Mouse (Mus musculus): ENCODE data around the gene Tgfb2. TPM values are rescaled to one million over a fixed set of nuclear protein-coding genes. Genes with fewer than 3 reads are reported as not detected.

Tgfb2 gene
- polyA plus RNA-seq, 1 experiment from 2014 or later, result 20.1 TPM

- WGBS, result 66% methylated on average over 12 of the region's 12 CpGs
- Histone ChIP-seq H3K27me3 (ENCODE audit: control insufficient read depth, insufficient read depth, low read depth, low read length) (no peaks in the 10 kb centered on the region), H3K4me3 (ENCODE audit: low read depth, low read length) (no peak overlapping the region), H3K9me3 (replicated peaks; ENCODE audit: control insufficient read depth, low read length, poor library complexity, severe bottlenecking) (no peaks in the 10 kb centered on the region), H3K27ac (ENCODE audit: low read length) (no peak overlapping the region), H3K9ac (ENCODE audit: low read depth, low read length) (no peak overlapping the region), H3K4me1 (ENCODE audit: control insufficient read depth, insufficient read depth, low read length) (peaks cover 7% of the 10 kb centered on the region), H3K4me2 (ENCODE audit: low read length) (no peak overlapping the region), H3K36me3 (ENCODE audit: control insufficient read depth, insufficient read depth, low read length) (no peaks in the 10 kb centered on the region)
- no peak for ATAC-seq
These were observed 68.2 kb downstream of the Tgfb2 start for GRCm38 (mm10) chr1:186637304-186638213.

DNA sequence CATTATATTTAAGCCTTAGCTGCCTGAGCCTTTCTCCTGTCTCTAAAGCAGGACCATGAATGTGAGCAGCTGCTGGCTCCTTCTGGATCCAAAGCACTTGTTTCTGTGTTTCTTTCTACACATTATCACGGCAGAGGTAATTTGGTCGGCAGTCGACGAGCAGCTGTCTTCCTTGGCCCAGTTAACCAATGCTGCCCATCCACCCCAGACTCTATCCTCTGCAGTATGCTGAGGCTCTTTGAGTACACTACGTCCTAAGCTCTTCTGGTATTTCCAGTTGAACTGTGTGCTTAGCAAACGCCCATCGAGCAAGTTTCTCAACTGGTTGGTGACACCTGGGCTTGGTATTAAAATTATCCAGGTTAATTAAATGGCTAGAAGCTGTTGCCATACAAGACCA, 70.7 kb downstream of the Tgfb2 start:
- Histone ChIP-seq H3K9me3 (replicated peaks; ENCODE audit: control insufficient read depth, low read length, poor library complexity, severe bottlenecking) (no peaks in the 10 kb centered on the region), H3K4me3 (ENCODE audit: low read depth, low read length) (no peak overlapping the region), H3K27me3 (ENCODE audit: control insufficient read depth, insufficient read depth, low read depth, low read length) (no peaks in the 10 kb centered on the region), H3K4me1 (ENCODE audit: control insufficient read depth, insufficient read depth, low read length) (peaks cover 7% of the 10 kb centered on the region), H3K36me3 (ENCODE audit: control insufficient read depth, insufficient read depth, low read length) (no peaks in the 10 kb centered on the region), H3K4me2 (ENCODE audit: low read length) (no peak overlapping the region), H3K9ac (ENCODE audit: low read depth, low read length) (no peak overlapping the region), H3K27ac (ENCODE audit: low read length) (no peak overlapping the region)
- 44% methylated on average over 7 of the region's 7 CpGs for WGBS
- no peak for ATAC-seq

GRCm38 (mm10) chr1:186631457-186631856, 74.3 kb downstream of the Tgfb2 start:
- no peak overlapping the region for H3K4me3 ChIP-seq (ENCODE audit: low read depth, low read length)
- H3K4me2 ChIP-seq (ENCODE audit: low read length), result no peak overlapping the region
- 80% methylated on average over 6 of the region's 6 CpGs for WGBS
- H3K27ac ChIP-seq (ENCODE audit: low read length), result no peak overlapping the region
- H3K36me3 ChIP-seq (ENCODE audit: control insufficient read depth, insufficient read depth, low read length), result no peaks in the 10 kb centered on the region
- H3K4me1 ChIP-seq (ENCODE audit: control insufficient read depth, insufficient read depth, low read length), result peaks cover 9% of the 10 kb centered on the region
- ATAC-seq, result no peak
- H3K27me3 ChIP-seq (ENCODE audit: control insufficient read depth, insufficient read depth, low read depth, low read length), result no peaks in the 10 kb centered on the region
- H3K9ac ChIP-seq (ENCODE audit: low read depth, low read length), result no peak overlapping the region
- no peaks in the 10 kb centered on the region for H3K9me3 ChIP-seq (replicated peaks; ENCODE audit: control insufficient read depth, low read length, poor library complexity, severe bottlenecking)

DNA sequence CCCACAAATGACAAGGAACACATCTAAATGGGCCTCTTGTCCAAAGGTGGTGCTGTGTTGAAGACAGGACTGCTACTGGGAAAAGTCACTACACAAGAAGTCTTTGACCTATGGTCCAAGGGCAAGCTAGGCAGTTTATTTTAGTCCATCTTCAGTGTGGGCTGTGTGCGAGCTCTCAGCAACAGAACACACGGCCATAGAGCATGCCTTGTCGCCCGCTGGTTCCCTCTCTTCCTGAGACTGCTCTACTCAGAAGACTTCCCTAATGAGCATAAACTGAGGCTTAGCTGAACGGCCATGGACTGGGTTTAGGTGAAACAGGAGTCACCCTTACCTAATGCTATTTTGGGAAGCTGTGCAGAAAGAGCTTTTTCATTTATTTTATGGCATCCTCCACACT, 74.8 kb downstream of the Tgfb2 start:
- H3K4me2 ChIP-seq (ENCODE audit: low read length), result no peak overlapping the region
- H3K9ac ChIP-seq (ENCODE audit: low read depth, low read length), result no peak overlapping the region
- H3K36me3 ChIP-seq (ENCODE audit: control insufficient read depth, insufficient read depth, low read length), result no peaks in the 10 kb centered on the region
- H3K9me3 ChIP-seq (replicated peaks; ENCODE audit: control insufficient read depth, low read length, poor library complexity, severe bottlenecking), result no peaks in the 10 kb centered on the region
- 88% methylated on average over 5 of the region's 5 CpGs for WGBS
- no peak for ATAC-seq
- H3K27ac ChIP-seq (ENCODE audit: low read length), result no peak overlapping the region
- no peak overlapping the region for H3K4me3 ChIP-seq (ENCODE audit: low read depth, low read length)
- H3K27me3 ChIP-seq (ENCODE audit: control insufficient read depth, insufficient read depth, low read depth, low read length), result no peaks in the 10 kb centered on the region
- peaks cover 9% of the 10 kb centered on the region for H3K4me1 ChIP-seq (ENCODE audit: control insufficient read depth, insufficient read depth, low read length)

- Histone ChIP-seq H3K27me3 (ENCODE audit: control insufficient read depth, insufficient read depth, low read depth, low read length) (no peaks in the 10 kb centered on the region), H3K4me1 (ENCODE audit: control insufficient read depth, insufficient read depth, low read length) (peaks cover 2% of the 10 kb centered on the region; the same call in 1 of the 2 replicates), H3K4me2 (ENCODE audit: low read length) (no peak overlapping the region), H3K9me3 (replicated peaks; ENCODE audit: control insufficient read depth, low read length, poor library complexity, severe bottlenecking) (no peaks in the 10 kb centered on the region), H3K4me3 (ENCODE audit: low read depth, low read length) (no peak overlapping the region), H3K27ac (ENCODE audit: low read length) (0 out of 2 replicates have a peak overlapping the region, but pooled peaks have one; percentile 5), H3K36me3 (ENCODE audit: control insufficient read depth, insufficient read depth, low read length) (no peaks in the 10 kb centered on the region), H3K9ac (ENCODE audit: low read depth, low read length) (no peak overlapping the region)
- 79% methylated on average over 7 of the region's 7 CpGs for WGBS
- 0 out of 2 replicates have a peak, but pooled peaks have one; percentile 36 for ATAC-seq
These were observed 78.3 kb downstream of the Tgfb2 start for GRCm38 (mm10) chr1:186627451-186627995.

DNA sequence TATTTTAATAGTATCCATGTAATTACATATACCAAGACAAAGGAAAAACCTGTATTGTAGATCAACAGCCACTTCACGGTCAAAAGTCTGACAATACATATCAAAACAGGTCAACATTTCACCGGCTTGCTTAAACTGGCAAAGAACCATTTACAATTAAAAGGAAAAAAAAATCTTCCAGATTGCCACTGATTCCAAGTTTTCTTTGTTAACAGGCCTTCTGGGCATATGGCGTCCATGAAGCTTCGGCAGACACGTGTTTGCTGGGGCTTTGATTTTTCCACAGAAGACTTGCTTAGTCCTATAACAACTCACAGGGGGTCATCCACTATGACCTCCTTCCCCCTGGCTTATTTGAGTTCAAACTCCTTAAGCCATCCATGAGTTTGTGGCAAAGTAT, 81.3 kb downstream of the Tgfb2 start:
- WGBS, result 69% methylated on average over 5 of the region's 5 CpGs
- Histone ChIP-seq H3K4me1 (ENCODE audit: control insufficient read depth, insufficient read depth, low read length) (peaks cover 2% of the 10 kb centered on the region; the same call in 1 of the 2 replicates), H3K9me3 (replicated peaks; ENCODE audit: control insufficient read depth, low read length, poor library complexity, severe bottlenecking) (no peaks in the 10 kb centered on the region), H3K27me3 (ENCODE audit: control insufficient read depth, insufficient read depth, low read depth, low read length) (no peaks in the 10 kb centered on the region), H3K4me3 (ENCODE audit: low read depth, low read length) (no peak overlapping the region), H3K27ac (ENCODE audit: low read length) (no peak overlapping the region), H3K9ac (ENCODE audit: low read depth, low read length) (no peak overlapping the region), H3K36me3 (ENCODE audit: control insufficient read depth, insufficient read depth, low read length) (no peaks in the 10 kb centered on the region), H3K4me2 (ENCODE audit: low read length) (no peak overlapping the region)
- ATAC-seq, result no peak

- 99% methylated on average over 3 of the region's 3 CpGs for WGBS
- no peak overlapping the region for H3K27ac ChIP-seq (ENCODE audit: low read length)
These were observed 84.0 kb downstream of the Tgfb2 start for GRCm38 (mm10) chr1:186621812-186622211.

DNA sequence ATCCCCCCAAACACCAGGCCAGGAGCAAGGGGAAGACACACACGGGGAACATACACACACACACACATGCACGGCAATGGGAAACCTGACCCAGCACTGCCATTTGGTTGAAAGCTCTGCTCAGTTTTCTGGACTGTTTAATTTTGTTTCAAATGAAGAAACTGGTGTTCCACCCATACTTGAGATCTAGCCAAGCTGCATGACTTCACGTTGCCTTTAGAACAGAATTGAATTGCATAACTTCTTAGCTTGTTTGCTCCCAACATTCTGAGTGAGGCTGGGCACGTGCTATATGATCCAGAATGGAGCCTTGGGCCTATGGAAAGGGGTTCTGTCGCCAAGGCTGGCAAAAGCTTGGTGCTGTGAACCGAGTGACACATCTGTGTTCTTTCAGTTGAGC, 87.5 kb downstream of the Tgfb2 start:
- WGBS, result 89% methylated on average over 6 of the region's 6 CpGs
- ATAC-seq, result no peak
- Histone ChIP-seq H3K4me2 (ENCODE audit: low read length) (no peak overlapping the region), H3K4me3 (ENCODE audit: low read depth, low read length) (no peak overlapping the region), H3K9ac (ENCODE audit: low read depth, low read length) (no peak overlapping the region), H3K36me3 (ENCODE audit: control insufficient read depth, insufficient read depth, low read length) (no peaks in the 10 kb centered on the region), H3K9me3 (replicated peaks; ENCODE audit: control insufficient read depth, low read length, poor library complexity, severe bottlenecking) (no peaks in the 10 kb centered on the region), H3K27ac (ENCODE audit: low read length) (no peak overlapping the region), H3K4me1 (ENCODE audit: control insufficient read depth, insufficient read depth, low read length) (no peaks in the 10 kb centered on the region), H3K27me3 (ENCODE audit: control insufficient read depth, insufficient read depth, low read depth, low read length) (no peaks in the 10 kb centered on the region)

More at GRCm38 (mm10) chr1:186621812-186622211, 84.0 kb downstream of the Tgfb2 start:
- H3K4me3 ChIP-seq (ENCODE audit: low read depth, low read length), result no peak overlapping the region
- H3K27me3 ChIP-seq (ENCODE audit: control insufficient read depth, insufficient read depth, low read depth, low read length), result no peaks in the 10 kb centered on the region
- no peaks in the 10 kb centered on the region for H3K36me3 ChIP-seq (ENCODE audit: control insufficient read depth, insufficient read depth, low read length)
- H3K9me3 ChIP-seq (replicated peaks; ENCODE audit: control insufficient read depth, low read length, poor library complexity, severe bottlenecking), result no peaks in the 10 kb centered on the region
- no peaks in the 10 kb centered on the region for H3K4me1 ChIP-seq (ENCODE audit: control insufficient read depth, insufficient read depth, low read length)
- no peak overlapping the region for H3K4me2 ChIP-seq (ENCODE audit: low read length)
- H3K9ac ChIP-seq (ENCODE audit: low read depth, low read length), result no peak overlapping the region
- ATAC-seq, result no peak

DNA sequence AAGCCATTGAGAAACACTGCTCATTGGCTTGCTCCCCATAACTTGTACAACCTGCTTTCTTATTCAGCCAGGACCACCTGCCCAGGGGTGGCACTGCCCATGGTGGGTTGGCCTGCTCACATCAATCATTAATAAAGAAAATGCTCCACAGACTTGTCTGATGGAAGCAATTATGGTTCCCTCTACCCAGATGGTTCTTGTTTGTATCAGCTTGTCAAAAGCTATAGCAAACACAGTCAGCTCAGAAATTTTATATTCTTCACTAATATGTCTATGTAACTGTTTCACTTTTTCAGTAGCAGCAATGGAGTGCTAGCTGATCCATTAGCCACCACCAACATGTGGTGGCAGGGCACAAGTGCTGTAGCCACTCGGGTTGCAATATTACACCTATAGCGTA, 94.4 kb downstream of the Tgfb2 start:
- Histone ChIP-seq H3K4me1 (ENCODE audit: control insufficient read depth, insufficient read depth, low read length) (peaks cover 8% of the 10 kb centered on the region), H3K9me3 (replicated peaks; ENCODE audit: control insufficient read depth, low read length, poor library complexity, severe bottlenecking) (no peaks in the 10 kb centered on the region), H3K4me3 (ENCODE audit: low read depth, low read length) (no peak overlapping the region), H3K27me3 (ENCODE audit: control insufficient read depth, insufficient read depth, low read depth, low read length) (no peaks in the 10 kb centered on the region), H3K4me2 (ENCODE audit: low read length) (no peak overlapping the region), H3K36me3 (ENCODE audit: control insufficient read depth, insufficient read depth, low read length) (no peaks in the 10 kb centered on the region), H3K9ac (ENCODE audit: low read depth, low read length) (no peak overlapping the region), H3K27ac (ENCODE audit: low read length) (no peak overlapping the region)
- WGBS, result 97% methylated on average over 2 of the region's 2 CpGs
- no peak for ATAC-seq
